Mouse (Mus musculus): Measurements from ENCODE around the gene Map2k6. TPM values are rescaled to one million over a fixed set of nuclear protein-coding genes. Genes with fewer than 3 reads are reported as not detected.

Gene Map2k6
- polyA plus RNA-seq, 1 experiment from 2014 or later, result 22.1 TPM

GRCm38 (mm10) chr11:110538206-110538605 is 139.3 kb downstream of the Map2k6 start:
- Histone ChIP-seq H3K27me3 (ENCODE audit: control insufficient read depth, insufficient read depth, low read depth, low read length) (no peaks in the 10 kb centered on the region), H3K9me3 (replicated peaks; ENCODE audit: control insufficient read depth, low read length, poor library complexity, severe bottlenecking) (no peaks in the 10 kb centered on the region), H3K9ac (ENCODE audit: low read depth, low read length) (no peak overlapping the region), H3K4me2 (ENCODE audit: low read length) (no peak overlapping the region), H3K36me3 (ENCODE audit: control insufficient read depth, insufficient read depth, low read length) (no peaks in the 10 kb centered on the region), H3K27ac (ENCODE audit: low read length) (no peak overlapping the region), H3K4me3 (ENCODE audit: low read depth, low read length) (no peak overlapping the region), H3K4me1 (ENCODE audit: control insufficient read depth, insufficient read depth, low read length) (no peaks in the 10 kb centered on the region)
- WGBS, result 82% methylated on average over 10 of the region's 10 CpGs
- no peak for ATAC-seq

GRCm38 (mm10) chr11:110541933-110542332 is 143.0 kb downstream of the Map2k6 start:
- Histone ChIP-seq H3K4me1 (ENCODE audit: control insufficient read depth, insufficient read depth, low read length) (no peaks in the 10 kb centered on the region), H3K36me3 (ENCODE audit: control insufficient read depth, insufficient read depth, low read length) (no peaks in the 10 kb centered on the region), H3K4me2 (ENCODE audit: low read length) (no peak overlapping the region), H3K9me3 (replicated peaks; ENCODE audit: control insufficient read depth, low read length, poor library complexity, severe bottlenecking) (no peaks in the 10 kb centered on the region), H3K9ac (ENCODE audit: low read depth, low read length) (no peak overlapping the region), H3K4me3 (ENCODE audit: low read depth, low read length) (no peak overlapping the region), H3K27me3 (ENCODE audit: control insufficient read depth, insufficient read depth, low read depth, low read length) (no peaks in the 10 kb centered on the region), H3K27ac (ENCODE audit: low read length) (no peak overlapping the region)
- WGBS, result 89% methylated on average over 4 of the region's 4 CpGs
- no peak for ATAC-seq

GRCm38 (mm10) chr11:110544419-110545210 is 145.7 kb downstream of the Map2k6 start:
- Histone ChIP-seq H3K4me1 (ENCODE audit: control insufficient read depth, insufficient read depth, low read length) (no peaks in the 10 kb centered on the region), H3K36me3 (ENCODE audit: control insufficient read depth, insufficient read depth, low read length) (no peaks in the 10 kb centered on the region), H3K4me3 (ENCODE audit: low read depth, low read length) (no peak overlapping the region), H3K4me2 (ENCODE audit: low read length) (no peak overlapping the region), H3K27me3 (ENCODE audit: control insufficient read depth, insufficient read depth, low read depth, low read length) (no peaks in the 10 kb centered on the region), H3K27ac (ENCODE audit: low read length) (no peak overlapping the region), H3K9me3 (replicated peaks; ENCODE audit: control insufficient read depth, low read length, poor library complexity, severe bottlenecking) (no peaks in the 10 kb centered on the region), H3K9ac (ENCODE audit: low read depth, low read length) (no peak overlapping the region)
- ATAC-seq, result no peak
- 84% methylated on average over 11 of the region's 11 CpGs for WGBS

DNA sequence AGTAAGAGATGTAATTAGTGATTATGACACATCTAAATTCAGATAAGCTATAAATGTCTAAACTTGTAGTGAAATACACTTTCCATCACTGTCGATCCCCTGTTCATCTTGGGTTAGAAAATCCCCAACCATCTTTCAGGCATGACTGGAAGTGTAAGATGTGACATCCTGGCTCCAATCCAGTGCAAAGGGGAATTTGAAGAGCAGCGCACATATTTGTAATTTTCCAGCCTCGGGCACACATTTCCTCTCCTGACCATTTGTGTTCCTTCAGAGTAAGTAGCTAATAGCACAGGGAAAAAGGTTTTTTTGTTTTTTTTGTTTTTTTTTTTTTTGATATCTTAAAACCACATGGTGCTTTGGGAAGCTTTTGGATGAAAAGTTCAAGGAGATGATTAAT is 146.5 kb downstream of the Map2k6 start:
- WGBS, result 85% methylated on average over 3 of the region's 3 CpGs
- H3K9me3 ChIP-seq (replicated peaks; ENCODE audit: control insufficient read depth, low read length, poor library complexity, severe bottlenecking), result no peaks in the 10 kb centered on the region

DNA sequence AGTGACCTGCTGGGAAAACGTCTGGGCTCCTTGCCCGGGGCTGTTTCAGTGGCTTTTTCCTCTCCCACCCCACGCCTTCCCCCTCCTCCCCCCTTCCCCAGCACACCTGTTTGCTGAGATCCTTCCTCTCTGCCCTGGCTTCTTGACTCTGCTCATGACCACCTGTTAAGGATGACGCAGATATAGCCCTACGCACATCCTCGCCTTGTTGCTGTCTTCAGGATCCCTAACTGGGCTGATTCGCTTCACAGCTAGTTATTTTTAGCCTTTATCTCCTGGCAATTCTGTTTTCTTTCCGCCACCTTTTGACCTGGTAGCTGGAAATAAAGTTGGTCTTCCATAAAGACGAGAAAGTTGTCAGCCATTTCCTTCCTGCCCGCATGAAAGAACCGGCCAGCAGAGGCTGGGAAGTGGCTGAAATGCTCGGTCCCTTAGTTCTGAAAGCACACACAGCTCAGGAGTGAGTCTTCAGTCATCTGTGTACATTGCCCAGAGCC is 152.6 kb downstream of the Map2k6 start:
- 83% methylated on average over 12 of the region's 12 CpGs for WGBS
- H3K9me3 ChIP-seq (replicated peaks; ENCODE audit: control insufficient read depth, low read length, poor library complexity, severe bottlenecking), result no peaks in the 10 kb centered on the region
- H3K4me1 ChIP-seq (ENCODE audit: control insufficient read depth, insufficient read depth, low read length), result no peaks in the 10 kb centered on the region
- no peaks in the 10 kb centered on the region for H3K27me3 ChIP-seq (ENCODE audit: control insufficient read depth, insufficient read depth, low read depth, low read length)
- H3K4me2 ChIP-seq (ENCODE audit: low read length), result no peak overlapping the region
- no peak overlapping the region for H3K4me3 ChIP-seq (ENCODE audit: low read depth, low read length)
- no peak overlapping the region for H3K27ac ChIP-seq (ENCODE audit: low read length)
- no peak overlapping the region for H3K9ac ChIP-seq (ENCODE audit: low read depth, low read length)
- ATAC-seq, result no peak
- H3K36me3 ChIP-seq (ENCODE audit: control insufficient read depth, insufficient read depth, low read length), result no peaks in the 10 kb centered on the region

More for the DNA sequence above, 146.5 kb downstream of the Map2k6 start:
- no peak for ATAC-seq
- H3K4me3 ChIP-seq (ENCODE audit: low read depth, low read length), result no peak overlapping the region
- no peak overlapping the region for H3K4me2 ChIP-seq (ENCODE audit: low read length)
- H3K9ac ChIP-seq (ENCODE audit: low read depth, low read length), result no peak overlapping the region
- H3K4me1 ChIP-seq (ENCODE audit: control insufficient read depth, insufficient read depth, low read length), result no peaks in the 10 kb centered on the region
- no peaks in the 10 kb centered on the region for H3K27me3 ChIP-seq (ENCODE audit: control insufficient read depth, insufficient read depth, low read depth, low read length)
- no peak overlapping the region for H3K27ac ChIP-seq (ENCODE audit: low read length)
- H3K36me3 ChIP-seq (ENCODE audit: control insufficient read depth, insufficient read depth, low read length), result no peaks in the 10 kb centered on the region

DNA sequence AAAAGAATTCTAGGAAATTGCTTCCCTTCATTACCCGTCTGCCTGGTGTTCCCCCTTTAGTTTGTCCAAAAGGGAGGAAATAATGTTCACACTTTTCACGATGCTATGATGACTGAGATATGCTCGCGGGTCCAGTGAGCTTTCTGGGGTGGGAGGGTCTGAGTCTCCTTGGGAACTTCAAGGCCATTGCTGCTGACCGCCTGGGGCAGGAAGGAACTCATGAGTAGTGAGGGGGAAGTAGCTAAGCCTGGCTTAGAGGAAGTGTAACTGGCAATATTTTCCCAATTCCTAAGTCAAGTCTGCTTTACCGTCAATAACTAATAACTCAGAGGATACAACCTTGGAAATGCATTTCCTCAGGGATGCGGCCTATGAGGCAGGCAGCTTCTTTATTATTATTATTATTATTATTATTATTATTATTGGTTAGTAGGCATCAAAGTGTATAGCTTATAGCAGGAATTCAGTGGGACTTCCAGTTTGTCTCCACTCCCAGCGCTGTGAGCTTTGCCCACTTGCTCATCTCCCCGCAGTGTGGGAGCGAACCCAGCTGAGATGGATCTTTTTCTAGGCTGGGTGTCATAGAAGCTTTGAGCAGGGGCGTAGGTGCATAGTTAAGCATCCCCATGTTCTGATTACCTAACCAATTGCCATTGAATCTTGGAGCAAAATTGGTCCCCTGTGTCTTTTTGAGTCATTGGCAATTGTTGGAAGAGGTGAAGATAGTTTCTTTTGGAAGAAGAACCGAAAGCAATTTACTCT is 163.6 kb downstream of the Map2k6 start:
- 91% methylated on average over 12 of the region's 12 CpGs for WGBS
- Histone ChIP-seq H3K27me3 (ENCODE audit: control insufficient read depth, insufficient read depth, low read depth, low read length) (no peaks in the 10 kb centered on the region), H3K9me3 (replicated peaks; ENCODE audit: control insufficient read depth, low read length, poor library complexity, severe bottlenecking) (no peaks in the 10 kb centered on the region), H3K4me3 (ENCODE audit: low read depth, low read length) (no peak overlapping the region), H3K36me3 (ENCODE audit: control insufficient read depth, insufficient read depth, low read length) (no peaks in the 10 kb centered on the region), H3K4me2 (ENCODE audit: low read length) (no peak overlapping the region), H3K9ac (ENCODE audit: low read depth, low read length) (no peak overlapping the region), H3K27ac (ENCODE audit: low read length) (no peak overlapping the region), H3K4me1 (ENCODE audit: control insufficient read depth, insufficient read depth, low read length) (no peaks in the 10 kb centered on the region)
- no peak for ATAC-seq

GRCm38 (mm10) chr11:110563272-110563671 is 164.3 kb downstream of the Map2k6 start:
- Histone ChIP-seq H3K36me3 (ENCODE audit: control insufficient read depth, insufficient read depth, low read length) (no peaks in the 10 kb centered on the region), H3K27ac (ENCODE audit: low read length) (no peak overlapping the region), H3K4me1 (ENCODE audit: control insufficient read depth, insufficient read depth, low read length) (no peaks in the 10 kb centered on the region), H3K27me3 (ENCODE audit: control insufficient read depth, insufficient read depth, low read depth, low read length) (no peaks in the 10 kb centered on the region), H3K9ac (ENCODE audit: low read depth, low read length) (no peak overlapping the region), H3K4me2 (ENCODE audit: low read length) (no peak overlapping the region), H3K9me3 (replicated peaks; ENCODE audit: control insufficient read depth, low read length, poor library complexity, severe bottlenecking) (no peaks in the 10 kb centered on the region), H3K4me3 (ENCODE audit: low read depth, low read length) (no peak overlapping the region)
- ATAC-seq, result no peak
- 69% methylated on average over 12 of the region's 12 CpGs for WGBS

GRCm38 (mm10) chr11:110563801-110564200 is 164.9 kb downstream of the Map2k6 start:
- H3K27me3 ChIP-seq (ENCODE audit: control insufficient read depth, insufficient read depth, low read depth, low read length), result no peaks in the 10 kb centered on the region
- no peak overlapping the region for H3K4me3 ChIP-seq (ENCODE audit: low read depth, low read length)
- no peaks in the 10 kb centered on the region for H3K36me3 ChIP-seq (ENCODE audit: control insufficient read depth, insufficient read depth, low read length)
- ATAC-seq, result no peak
- H3K4me1 ChIP-seq (ENCODE audit: control insufficient read depth, insufficient read depth, low read length), result no peaks in the 10 kb centered on the region
- no peak overlapping the region for H3K4me2 ChIP-seq (ENCODE audit: low read length)
- no peaks in the 10 kb centered on the region for H3K9me3 ChIP-seq (replicated peaks; ENCODE audit: control insufficient read depth, low read length, poor library complexity, severe bottlenecking)
- H3K9ac ChIP-seq (ENCODE audit: low read depth, low read length), result no peak overlapping the region
- 83% methylated on average over 10 of the region's 10 CpGs for WGBS
- no peak overlapping the region for H3K27ac ChIP-seq (ENCODE audit: low read length)

GRCm38 (mm10) chr11:110566307-110566706 is 167.4 kb downstream of the Map2k6 start:
- no peak for ATAC-seq

More at GRCm38 (mm10) chr11:110566307-110566706, 167.4 kb downstream of the Map2k6 start:
- Histone ChIP-seq H3K4me2 (ENCODE audit: low read length) (no peak overlapping the region), H3K9ac (ENCODE audit: low read depth, low read length) (no peak overlapping the region), H3K4me1 (ENCODE audit: control insufficient read depth, insufficient read depth, low read length) (no peaks in the 10 kb centered on the region), H3K4me3 (ENCODE audit: low read depth, low read length) (no peak overlapping the region), H3K27me3 (ENCODE audit: control insufficient read depth, insufficient read depth, low read depth, low read length) (no peaks in the 10 kb centered on the region), H3K27ac (ENCODE audit: low read length) (no peak overlapping the region), H3K36me3 (ENCODE audit: control insufficient read depth, insufficient read depth, low read length) (no peaks in the 10 kb centered on the region), H3K9me3 (replicated peaks; ENCODE audit: control insufficient read depth, low read length, poor library complexity, severe bottlenecking) (no peaks in the 10 kb centered on the region)
- WGBS, result 91% methylated on average over 7 of the region's 7 CpGs

Measured in midbrain, embryonic 16.5 days (tissue).